Mouse (Mus musculus): ENCODE results near the gene Arpp19. TPM values are rescaled to one million over a fixed set of nuclear protein-coding genes. Genes with fewer than 3 reads are reported as not detected.

The Arpp19 gene
- total RNA-seq (2023), result 100 to 1,000 TPM; 123 to 126 TPM

DNA sequence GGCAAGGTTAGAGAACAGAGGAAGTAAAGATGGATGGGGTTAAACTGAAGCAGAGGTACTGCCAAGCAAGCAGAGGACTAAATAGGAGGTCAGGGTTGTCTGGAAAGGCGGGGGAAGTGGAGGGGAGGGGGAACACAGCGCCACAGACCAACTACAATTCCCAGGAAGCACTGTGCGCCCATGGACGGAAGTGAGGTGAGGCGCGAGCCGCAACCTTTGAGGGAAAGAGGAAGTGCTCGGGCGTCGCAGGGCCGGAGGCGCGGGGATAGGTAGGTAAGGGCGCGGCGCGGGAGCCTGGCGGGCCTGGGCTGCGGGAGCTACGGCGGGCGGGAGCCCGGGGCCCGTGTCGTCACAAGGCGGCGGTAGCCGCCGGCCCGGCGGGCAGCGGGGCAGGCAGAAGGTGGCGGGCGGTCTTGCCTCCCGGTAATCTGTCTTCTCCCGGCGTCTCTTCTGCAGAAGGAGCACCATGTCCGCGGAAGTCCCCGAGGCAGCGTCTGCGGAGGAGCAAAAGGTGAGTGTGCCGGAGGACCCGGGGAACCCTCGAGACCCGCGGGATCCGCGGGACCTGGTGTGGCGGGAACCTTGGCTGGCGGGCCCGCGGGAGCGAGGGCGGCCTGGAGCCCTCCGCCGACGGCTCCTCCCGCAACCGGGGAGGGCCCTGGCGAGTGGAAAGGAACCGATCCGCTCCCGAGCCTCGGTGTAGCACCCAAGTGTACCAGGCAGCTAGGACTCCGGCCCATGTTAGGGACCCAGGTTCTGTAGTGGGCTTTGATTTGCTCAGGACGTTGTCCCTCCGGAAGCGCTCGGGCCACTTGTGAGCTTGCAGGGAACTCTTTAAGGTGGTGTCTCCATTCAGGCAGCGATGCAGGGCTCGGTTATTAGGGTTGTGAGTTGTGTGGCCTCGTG is at the start of gene Arpp19:
TSS of gene Arpp19 (plus strand) at position 164 of the 906 bp plus-strand sequence.

DNA sequence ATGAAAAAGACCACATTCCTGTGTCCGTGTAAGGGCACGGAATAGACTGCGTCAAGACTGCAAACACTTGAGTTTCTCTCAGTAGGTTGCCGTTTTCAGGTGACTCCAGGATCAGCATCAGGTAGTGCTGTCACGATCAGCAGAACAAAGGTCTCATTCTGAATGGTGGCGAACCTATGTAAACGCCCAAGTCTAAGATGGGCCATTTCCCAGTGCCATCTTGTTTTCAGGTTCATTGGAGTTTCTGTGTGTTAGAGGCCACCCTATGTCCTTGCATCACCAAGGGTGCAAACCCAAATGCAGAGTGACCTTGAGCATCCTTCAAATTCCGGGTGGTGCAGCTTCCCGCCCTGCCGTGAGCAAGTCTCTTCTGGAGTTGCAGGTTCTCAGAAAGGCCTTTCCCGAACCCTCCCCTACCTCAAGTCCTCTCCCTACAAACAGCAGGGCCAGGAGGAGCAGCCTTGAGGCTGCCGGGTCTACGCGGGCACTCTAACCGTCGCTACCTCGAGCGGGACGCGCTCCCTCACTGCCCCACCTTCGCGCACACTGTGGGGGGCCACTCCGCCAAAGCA is 33.1 kb downstream of the Arpp19 start, which contains the start of gene Myo5a:
TSS of gene Myo5a (plus strand) at position 559 of the 572 bp plus-strand sequence.

Other genes starting within 250 kb of the Arpp19 start
- not detected for gene Onecut1, start 175.7 kb upstream of the Arpp19 start, total RNA-seq (2023)
- 10 to 100 TPM; 22.9 to 24.0 TPM for gene Fam214a, start 84.7 kb upstream of the Arpp19 start, total RNA-seq (2023)
- 100 to 1,000 TPM; 126 to 127 TPM for gene Myo5a, start 33.4 kb downstream of the Arpp19 start, total RNA-seq (2023)
- gene Myo5c, start 194.4 kb downstream of the Arpp19 start, total RNA-seq (2023), result not detected